Mouse (Mus musculus): ENCODE data around the gene Ubap1l.

GRCm38 (mm10) chr9:65365721-65366120 is 4.9 kb downstream of the Ubap1l start:
- TF ChIP-seq CTCF (IDR thresholded peaks at IDR 0.05; ENCODE audit: insufficient read depth, low read depth, low read length) (no peak), POLR2A (IDR thresholded peaks at IDR 0.05; ENCODE audit: insufficient read depth, low read depth, low read length) (no peak)
